Mouse (Mus musculus) spleen, adult 2 months (tissue): Measurements from ENCODE around the gene Gm2a. TPM values are rescaled to one million over a fixed set of nuclear protein-coding genes. Genes with fewer than 3 reads are reported as not detected.
"Not testable (repeated sequence)": the region's sequence is repeated elsewhere in the genome, so short reads cannot be mapped to it uniquely, and the experiment has no call there.

Experiments used
- DNase-seq, 2 experiments: peaks; one replicate each; pipeline versions ENCODE4 v3.0.0 to v3.0.0-alpha.2; 2012 to 2021; ENCODE audit warnings: low spot score in 2 of 2, low read depth in 1 of 2
- H3K27ac ChIP-seq: fragments of 200-500 bp; 2 replicates; pipeline ENCODE4 v1.5.1; 2012; ENCODE audit warnings: low read length, inconsistent platforms; ENCODE audit not compliant: insufficient read depth
- H3K27me3 ChIP-seq: fragments of 200-500 bp; 2 replicates; pipeline ENCODE4 v1.6.1; 2012; ENCODE audit warnings: mild to moderate bottlenecking, moderate library complexity, low read length, inconsistent platforms; ENCODE audit not compliant: control insufficient read depth, insufficient read depth
- H3K36me3 ChIP-seq: fragments of 200-500 bp; 2 replicates; pipeline ENCODE4 v1.6.1; 2012; ENCODE audit warnings: mild to moderate bottlenecking, low read length, inconsistent platforms; ENCODE audit not compliant: control insufficient read depth, insufficient read depth
- H3K4me1 ChIP-seq: fragments of 200-500 bp; 2 replicates; pipeline ENCODE4 v1.6.1; 2011; ENCODE audit warnings: inconsistent platforms; ENCODE audit not compliant: control insufficient read depth, insufficient read depth, insufficient read length
- H3K4me3 ChIP-seq: fragments of 200-500 bp; 2 replicates; pipeline ENCODE4 v1.5.1; 2011; ENCODE audit warnings: mild to moderate bottlenecking, inconsistent platforms; ENCODE audit not compliant: insufficient read depth, insufficient read length; ENCODE audit errors: extremely low read depth
- CTCF ChIP-seq: fragments of 200-500 bp; IDR thresholded peaks from 2 replicates; pipeline ENCODE4 v1.5.1; 2011; ENCODE audit warnings: mild to moderate bottlenecking, inconsistent platforms; ENCODE audit not compliant: insufficient read depth, insufficient read length, insufficient replicate concordance; ENCODE audit errors: extremely low read depth
- POLR2A ChIP-seq: fragments of 200-500 bp; IDR thresholded peaks from 2 replicates; pipeline ENCODE4 v1.6.1; 2011; ENCODE audit warnings: low read depth, low read length, inconsistent platforms
- WGBS: fragments of 180-500 bp; shearing (Covaris S2); methylation state at CpG from one replicate; pipeline ENCODE4 v1.1.7; 2018; 5-methylcytosine and 5-hydroxymethylcytosine counted together
- polyA plus RNA-seq: library from polyadenylated mRNA; depleted of rRNA; stranded (reverse); fragments of >200 nt; gene quantifications from 2 replicates; pipeline ENCODE4 v1.2.3, GENCODE M21; 2012

Gene Gm2a
- polyA plus RNA-seq, 1 experiment = 98.3 TPM

DNA sequence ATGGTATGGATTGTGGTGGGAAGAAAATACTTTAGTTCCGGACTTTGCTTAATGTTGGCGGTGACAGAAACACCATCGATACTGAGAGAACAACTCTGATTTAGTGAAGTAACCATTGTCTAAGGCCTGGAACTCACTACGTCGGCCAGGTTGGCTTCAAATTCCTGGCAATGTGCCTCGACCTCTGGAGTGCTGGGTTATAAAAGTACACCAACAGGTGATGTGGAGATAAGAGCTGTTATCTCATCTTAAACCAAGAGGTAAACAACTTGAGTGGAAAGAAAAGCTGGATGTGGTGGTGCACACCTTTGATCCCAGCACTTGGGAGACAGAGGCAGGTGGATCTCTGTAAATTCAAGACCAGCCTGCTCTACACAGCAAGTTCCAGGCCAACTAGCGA lies 4.8 kb upstream of the Gm2a start:
- Histone ChIP-seq H3K27me3 (no peaks in the 10 kb centered on the region), H3K4me3 (no peak overlapping the region), H3K27ac (no peak overlapping the region), H3K36me3 (no peaks in the 10 kb centered on the region), H3K4me1 (no peaks in the 10 kb centered on the region; the same call in 1 of the 2 replicates)
- 90% methylated on average over 7 of the region's 7 CpGs for WGBS
- TF ChIP-seq POLR2A (no peak), CTCF (no peak)
- no peak for DNase-seq

DNA sequence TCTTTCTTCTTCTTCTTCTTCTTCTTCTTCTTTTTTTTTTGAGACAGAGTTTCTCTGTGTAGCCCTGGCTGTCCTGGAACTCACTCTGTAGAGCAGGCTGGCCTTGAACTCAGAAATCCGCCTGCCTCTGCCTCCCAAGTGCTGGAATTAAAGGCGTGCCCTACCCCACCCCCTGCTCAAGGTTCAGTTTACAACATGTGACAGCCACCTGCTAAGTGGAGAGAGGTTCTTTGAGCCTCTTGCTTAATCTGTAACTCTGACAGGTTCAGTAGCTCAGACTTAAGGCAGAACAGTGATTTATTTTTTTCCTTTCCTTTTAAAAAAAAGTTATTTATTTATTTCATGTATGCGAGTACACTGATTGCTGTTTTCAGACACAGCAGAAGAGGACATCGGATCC lies 1.6 kb upstream of the Gm2a start:
- peaks cover 13% of the 10 kb centered on the region for H3K4me1 ChIP-seq
- DNase-seq, H3K27me3 ChIP-seq, H3K36me3 ChIP-seq, H3K27ac ChIP-seq, H3K4me3 ChIP-seq: not testable (repeated sequence)
- WGBS = 83% methylated on average over 4 of the region's 4 CpGs

DNA sequence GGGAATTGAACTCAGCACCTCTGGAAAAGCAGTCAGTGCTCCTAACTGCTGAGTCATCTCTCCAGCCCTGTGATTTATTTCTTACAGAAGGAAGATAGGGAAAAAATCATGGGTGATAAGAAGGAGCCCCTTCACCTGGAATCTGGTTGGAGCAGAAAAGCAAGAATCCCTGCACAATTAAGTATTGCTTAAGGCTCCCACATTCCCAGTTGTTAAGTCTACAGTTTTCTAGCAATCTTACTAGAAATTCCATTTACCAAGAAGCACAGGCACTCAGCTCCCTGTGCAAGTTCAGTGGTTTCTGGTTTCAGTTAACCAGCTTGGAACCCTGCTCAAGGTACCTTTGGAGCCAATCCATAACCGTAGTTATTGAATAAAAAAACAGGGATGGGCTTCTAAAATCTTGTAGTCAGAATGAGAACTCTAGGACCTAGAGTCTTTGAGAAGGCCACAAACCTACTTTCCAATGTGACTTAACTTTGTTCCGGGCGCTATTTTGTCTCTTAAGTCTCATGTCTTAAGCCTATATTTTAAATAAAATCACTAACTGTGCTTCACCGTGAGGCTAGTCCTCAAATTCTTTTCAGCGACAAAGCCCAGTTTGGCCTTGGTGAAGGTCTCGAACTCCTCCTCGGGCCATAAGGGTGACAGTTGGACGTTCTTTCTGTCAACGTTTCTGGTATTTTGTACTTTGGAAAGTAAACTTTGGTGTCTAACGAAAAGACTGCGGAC lies 1.0 kb upstream of the Gm2a start:
- H3K4me3 ChIP-seq = peak overlapping the region; percentile 58; the same call in 1 of the 2 replicates
- no peak for DNase-seq
- peaks cover 3% of the 10 kb centered on the region; the same call in 1 of the 2 replicates for H3K36me3 ChIP-seq
- 27% methylated on average over 11 of the region's 11 CpGs for WGBS
- no peaks in the 10 kb centered on the region for H3K27me3 ChIP-seq
- TF ChIP-seq CTCF = no peak
- TF ChIP-seq POLR2A = no peak
- H3K27ac ChIP-seq = peak overlapping the region; percentile 88
- peaks cover 13% of the 10 kb centered on the region for H3K4me1 ChIP-seq

DNA sequence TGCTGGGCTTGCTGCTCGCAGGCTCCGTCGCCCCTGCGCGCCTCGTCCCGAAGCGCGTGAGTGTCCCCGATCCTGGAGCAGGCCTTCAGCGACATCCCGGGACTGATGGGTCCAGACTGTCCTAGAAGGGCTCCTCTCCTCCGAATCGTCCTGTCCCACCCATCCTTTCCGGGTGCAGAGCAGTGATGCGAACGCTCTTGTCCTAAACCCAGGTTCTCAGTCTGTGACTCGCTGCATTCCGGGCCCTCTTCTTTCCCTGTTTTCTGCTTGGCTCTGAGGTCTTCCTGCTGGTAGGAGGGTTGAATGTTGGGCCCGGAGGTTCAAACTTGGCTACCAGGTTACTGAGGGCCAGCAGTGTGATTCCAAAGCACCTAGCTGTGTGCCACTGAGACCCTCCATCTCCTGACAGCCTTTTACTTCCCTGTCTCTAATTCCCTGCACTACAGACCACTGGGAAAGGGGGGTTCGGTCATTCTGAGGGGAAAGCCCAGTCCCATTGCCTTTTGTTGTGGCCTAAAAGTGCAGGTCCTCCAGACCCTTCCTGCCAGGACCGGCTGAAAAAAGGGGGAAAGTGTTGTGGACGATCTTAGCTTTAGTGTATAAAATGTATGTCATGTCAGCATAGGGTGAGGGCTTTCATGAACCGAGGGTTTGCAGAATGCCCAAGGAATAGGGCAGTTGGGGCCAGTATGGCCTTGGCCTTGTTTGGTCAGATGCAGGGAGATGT lies 437 bp downstream of the Gm2a start:
- Histone ChIP-seq H3K4me3 (peak overlapping the region; percentile 88), H3K36me3 (peaks cover 6% of the 10 kb centered on the region; the same call in 1 of the 2 replicates), H3K27ac (peak overlapping the region; percentile 91), H3K27me3 (no peaks in the 10 kb centered on the region), H3K4me1 (peaks cover 13% of the 10 kb centered on the region)
- TF ChIP-seq POLR2A = no peak
- no peak for TF ChIP-seq CTCF
- DNase-seq = no peak
- WGBS = 5% methylated on average over 24 of the region's 24 CpGs

DNA sequence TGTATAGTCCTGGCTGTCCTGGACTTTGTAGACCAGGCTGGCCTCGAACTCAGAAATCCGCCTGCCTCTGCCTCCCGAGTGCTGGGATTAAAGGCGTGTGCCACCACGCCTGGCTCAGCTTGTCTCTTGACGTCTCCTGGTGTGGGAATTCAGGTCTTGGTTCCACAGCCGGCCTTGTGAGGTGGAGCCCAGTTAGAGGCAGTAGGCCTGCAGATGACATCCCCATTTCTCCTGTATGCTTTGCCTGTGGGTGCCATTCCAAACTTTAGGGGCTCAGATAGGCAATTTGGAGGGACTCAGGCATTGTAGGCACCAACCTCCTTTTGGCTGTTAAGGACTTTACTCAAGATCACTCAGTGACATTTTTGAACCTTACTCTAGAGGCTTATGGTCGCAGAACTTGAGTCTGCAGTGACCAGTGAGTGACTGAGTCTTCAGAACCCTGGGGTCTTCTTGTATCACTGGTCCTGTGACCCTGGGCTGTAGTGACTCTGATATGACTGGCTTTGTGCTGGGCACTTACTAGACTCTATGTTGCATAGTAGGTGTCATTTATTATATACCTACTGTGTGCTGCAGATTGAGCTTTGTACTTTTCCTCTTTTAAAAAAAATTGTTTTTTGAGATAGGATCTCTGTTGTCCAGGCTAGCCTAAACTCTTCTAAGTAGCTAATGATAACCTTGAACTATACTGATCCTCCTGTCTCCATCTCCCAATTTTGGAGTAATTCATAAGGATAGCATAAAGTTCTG lies 1.3 kb downstream of the Gm2a start:
- Histone ChIP-seq H3K27ac (peak overlapping the region; percentile 91; the same call in 1 of the 2 replicates), H3K4me3 (peak overlapping the region; percentile 88), H3K4me1 (peaks cover 13% of the 10 kb centered on the region), H3K36me3 (peaks cover 14% of the 10 kb centered on the region), H3K27me3 (no peaks in the 10 kb centered on the region)
- DNase-seq = no peak
- TF ChIP-seq POLR2A (no peak), CTCF (no peak)
- 61% methylated on average over 8 of the region's 8 CpGs for WGBS

DNA sequence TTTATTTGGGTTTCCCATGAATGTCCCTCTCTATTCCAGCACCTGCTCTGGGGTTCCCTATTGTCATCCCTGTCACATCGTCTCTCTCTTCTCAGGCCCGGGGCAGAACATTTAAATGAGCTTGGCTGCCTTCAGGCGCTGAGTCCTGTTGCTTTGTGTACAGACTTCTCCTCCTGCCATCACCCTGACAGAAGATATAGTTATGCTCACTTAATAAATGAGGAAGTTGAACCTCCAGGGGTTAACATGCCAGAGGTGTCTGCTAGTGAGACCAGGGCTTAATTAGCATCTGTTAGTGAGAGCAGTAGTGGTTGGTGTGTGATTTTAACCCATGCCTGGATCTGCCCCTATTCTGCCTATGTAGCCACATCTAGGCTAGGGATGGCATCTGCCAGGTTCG lies 2.0 kb downstream of the Gm2a start:
- Histone ChIP-seq H3K4me1 (peaks cover 13% of the 10 kb centered on the region), H3K27ac (peak overlapping the region; percentile 72), H3K36me3 (peaks cover 17% of the 10 kb centered on the region), H3K4me3 (peak overlapping the region; percentile 40), H3K27me3 (no peaks in the 10 kb centered on the region)
- peak; percentile 34 to 39 for DNase-seq
- no peak for TF ChIP-seq CTCF
- TF ChIP-seq POLR2A = no peak
- WGBS = 16% methylated on average over 4 of the region's 4 CpGs

DNA sequence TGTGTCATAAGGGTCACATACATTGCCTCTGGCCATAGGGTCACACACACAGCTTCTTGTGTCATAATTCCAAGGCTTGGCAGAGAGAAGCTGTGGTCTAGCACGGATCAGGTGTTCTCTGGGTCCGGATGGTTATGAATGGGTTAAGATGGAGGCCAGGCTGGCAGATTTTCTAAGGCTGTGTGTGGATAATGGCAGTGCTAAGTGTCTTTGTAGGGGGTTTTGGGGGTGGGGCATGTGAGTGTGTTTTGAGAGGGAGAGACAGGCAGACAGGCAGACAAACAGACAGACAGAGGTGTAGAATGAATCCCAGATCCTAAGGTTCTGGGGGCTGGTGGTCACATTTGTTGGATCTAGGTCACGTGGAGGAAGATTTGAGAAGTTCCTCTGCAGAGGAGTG lies 4.1 kb downstream of the Gm2a start:
- no peak overlapping the region for H3K4me3 ChIP-seq
- no peak for TF ChIP-seq POLR2A
- no peak for TF ChIP-seq CTCF
- H3K27ac ChIP-seq = no peak overlapping the region
- H3K27me3 ChIP-seq = no peaks in the 10 kb centered on the region
- WGBS = 87% methylated on average over 3 of the region's 3 CpGs
- H3K36me3 ChIP-seq = peaks cover 30% of the 10 kb centered on the region
- no peak for DNase-seq
- H3K4me1 ChIP-seq = peaks cover 13% of the 10 kb centered on the region
